Mouse (Mus musculus): ENCODE measurements around the gene Nmt2.
A peak's percentile ranks its signal among the peaks of the same experiment; 100 is the strongest.

Nmt2 gene

DNA sequence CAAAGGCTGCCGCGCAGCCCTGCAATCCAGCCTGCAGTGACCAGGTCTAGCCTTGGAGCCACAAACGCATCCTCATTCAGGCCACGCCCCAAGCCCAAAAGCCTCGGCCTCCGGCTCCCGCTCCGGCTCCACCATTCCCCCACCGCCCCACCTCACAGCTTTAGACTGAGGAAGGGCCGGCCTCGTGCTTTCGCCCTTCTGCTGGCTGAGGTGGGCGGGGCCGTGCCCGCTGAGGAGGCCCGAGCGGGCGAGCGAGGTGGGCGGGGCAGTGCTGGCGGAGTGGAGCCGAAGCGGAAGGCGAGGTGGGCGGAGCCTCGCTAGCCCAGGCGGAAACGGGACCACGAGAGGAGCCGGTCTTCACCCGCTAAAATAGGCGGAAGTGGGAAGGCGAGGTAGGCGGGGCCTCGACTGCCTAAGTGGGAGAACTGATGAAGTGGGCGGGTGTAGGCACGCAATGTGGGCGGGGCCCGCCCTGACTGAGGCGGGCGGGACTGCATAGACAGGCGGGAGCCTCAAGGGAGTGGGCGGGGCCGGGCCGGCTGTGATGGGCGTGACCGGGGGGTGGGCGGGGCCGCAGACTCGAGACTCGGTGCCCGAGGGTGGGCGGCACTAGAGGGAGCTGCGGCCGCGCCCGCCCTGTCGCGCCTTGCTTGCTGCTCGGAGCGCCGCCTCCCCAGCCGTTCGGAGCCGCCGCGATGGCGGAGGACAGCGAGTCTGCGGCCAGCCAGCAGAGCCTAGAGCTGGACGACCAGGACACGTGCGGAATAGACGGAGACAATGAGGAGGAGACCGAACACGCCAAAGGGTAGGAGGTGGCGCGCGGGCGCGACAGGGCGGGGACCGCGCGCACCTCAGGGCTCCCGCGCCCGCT lies at the start of gene Nmt2:
Gene Nmt2 (plus strand): TSS at position 611 of the 871 bp plus-strand sequence.
- DNase-seq (ENCODE audit: low read depth), result peak; percentile 99

DNA sequence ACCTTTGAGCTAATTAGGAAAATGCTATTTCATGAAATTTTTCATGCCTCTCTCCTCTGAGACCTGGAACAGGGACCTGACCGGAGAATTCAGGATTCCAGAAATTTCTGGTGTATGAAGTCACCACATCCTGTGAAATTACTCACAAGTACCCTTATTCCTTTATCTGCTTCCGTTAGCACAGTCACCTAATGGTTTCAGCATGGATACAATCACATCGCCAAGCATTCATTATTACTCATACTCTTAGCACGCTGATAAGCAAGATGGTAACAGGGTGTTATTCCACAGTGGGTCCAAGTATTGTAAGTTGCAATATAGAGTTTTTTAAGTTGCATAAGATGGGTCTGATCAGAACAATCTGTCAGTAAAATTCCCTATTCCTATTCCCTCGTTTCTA lies 44.8 kb upstream of the Nmt2 start:
- no peak for DNase-seq (ENCODE audit: low read depth)

GRCm38 (mm10) chr2:3244251-3244650 lies 39.8 kb upstream of the Nmt2 start:
- DNase-seq (ENCODE audit: low read depth), result no peak

- no peak for DNase-seq (ENCODE audit: low read depth)
Observed at GRCm38 (mm10) chr2:3251309-3251708, 32.7 kb upstream of the Nmt2 start.

- no peak for DNase-seq (ENCODE audit: low read depth)
Observed at GRCm38 (mm10) chr2:3266466-3266865, 17.5 kb upstream of the Nmt2 start.

GRCm38 (mm10) chr2:3267879-3268278 lies 16.1 kb upstream of the Nmt2 start:
- DNase-seq (ENCODE audit: low read depth), result no peak

DNA sequence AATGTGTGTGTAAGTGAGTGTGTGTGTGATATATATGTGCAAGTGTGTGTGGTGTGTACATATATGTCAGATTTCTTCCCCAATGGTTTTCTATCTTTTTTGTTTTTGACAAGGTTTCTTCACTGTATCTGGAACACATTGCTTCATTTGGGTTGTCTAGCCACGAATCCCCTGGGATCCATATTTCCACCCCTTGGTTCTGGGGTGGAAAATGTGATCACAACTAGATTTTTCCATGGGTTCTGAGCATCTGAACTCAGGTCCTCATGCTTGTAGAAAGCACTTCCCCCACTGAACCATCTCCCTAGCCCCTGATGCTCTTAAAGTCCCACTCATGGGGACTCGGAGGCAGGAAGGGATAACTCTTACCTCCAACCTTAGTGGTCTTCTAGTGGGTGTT lies 10.7 kb upstream of the Nmt2 start:
- DNase-seq (ENCODE audit: low read depth), result no peak

GRCm38 (mm10) chr2:3276106-3276505 lies 7.9 kb upstream of the Nmt2 start:
- no peak for DNase-seq (ENCODE audit: low read depth)

GRCm38 (mm10) chr2:3277502-3277901 lies 6.5 kb upstream of the Nmt2 start:
- no peak for DNase-seq (ENCODE audit: low read depth)

GRCm38 (mm10) chr2:3281311-3281710 lies 2.7 kb upstream of the Nmt2 start:
- DNase-seq (ENCODE audit: low read depth), result no peak

GRCm38 (mm10) chr2:3282866-3283601 lies 978 bp upstream of the Nmt2 start:
- DNase-seq (ENCODE audit: low read depth), result no peak

DNA sequence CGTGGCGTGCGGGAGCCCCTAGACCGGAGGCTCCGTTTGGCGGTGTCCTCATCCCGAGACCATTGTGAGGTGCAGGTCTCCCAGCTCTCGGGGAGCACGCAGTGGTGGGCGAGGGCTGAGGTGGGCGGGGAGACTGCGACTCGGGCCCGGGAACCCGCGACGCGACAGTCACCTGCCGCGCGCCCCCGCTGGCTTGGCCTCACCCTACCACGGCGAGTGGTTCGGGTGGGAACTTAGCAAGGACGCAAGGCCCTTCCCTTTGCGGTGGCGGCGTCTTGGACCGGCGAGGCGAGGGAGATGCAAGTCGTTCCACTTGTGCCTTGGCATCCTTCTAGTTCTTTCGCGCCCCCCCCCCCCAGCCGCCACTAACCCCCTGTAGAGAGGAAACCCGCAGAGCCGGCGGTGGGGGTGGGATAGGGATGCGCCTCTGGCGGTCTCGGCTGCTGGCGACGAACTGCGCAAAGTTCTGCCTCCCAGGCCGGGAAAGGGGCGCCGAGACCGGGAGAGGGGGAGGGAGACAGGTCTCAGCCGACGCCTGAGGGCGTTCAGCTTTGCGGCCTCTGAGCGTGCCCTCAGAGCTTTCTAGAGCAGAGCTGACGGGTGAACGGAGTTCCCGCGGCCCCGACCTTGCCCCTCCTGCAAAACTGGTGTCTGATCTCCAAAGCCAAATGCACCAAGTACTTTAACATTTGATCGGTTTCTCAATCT lies 615 bp downstream of the Nmt2 start:
- DNase-seq (ENCODE audit: low read depth), result no peak

DNA sequence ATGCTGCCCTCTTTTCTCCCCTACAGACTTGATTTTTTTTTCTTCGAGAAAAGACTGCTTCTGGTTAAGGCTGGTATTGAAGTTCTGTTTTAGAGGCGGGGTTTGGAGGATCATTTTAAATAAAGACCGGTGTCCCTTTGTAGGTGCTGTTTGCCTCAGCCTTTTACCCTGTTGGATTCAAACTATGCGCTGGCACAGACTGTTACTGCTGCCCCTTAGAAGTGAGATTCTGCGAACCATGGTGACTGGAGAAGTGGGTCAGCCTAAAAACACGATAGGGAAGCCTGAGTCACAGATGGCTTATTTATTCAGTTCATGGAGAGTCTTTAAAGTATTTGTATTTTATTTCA lies 1.1 kb downstream of the Nmt2 start:
- no peak for DNase-seq (ENCODE audit: low read depth)

DNA sequence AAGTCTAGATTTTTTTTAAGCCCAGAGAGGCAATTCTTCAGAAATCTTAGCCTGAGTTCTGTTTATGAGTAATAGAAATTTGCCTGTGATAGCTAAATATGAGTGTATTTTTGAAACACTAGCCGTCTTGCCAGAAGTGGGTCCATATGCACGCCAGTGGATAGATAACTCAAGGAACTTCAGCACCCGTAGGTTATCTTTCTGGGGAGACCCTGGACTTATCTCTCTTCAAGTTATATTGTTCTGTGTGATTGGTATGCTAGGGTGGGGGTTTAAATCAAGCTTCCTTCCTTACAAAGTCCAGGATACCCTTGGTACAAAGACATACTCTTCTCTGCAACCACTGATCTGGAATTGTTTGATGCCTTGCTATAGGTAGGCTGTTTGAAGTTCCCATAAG lies 1.7 kb downstream of the Nmt2 start:
- no peak for DNase-seq (ENCODE audit: low read depth)

DNA sequence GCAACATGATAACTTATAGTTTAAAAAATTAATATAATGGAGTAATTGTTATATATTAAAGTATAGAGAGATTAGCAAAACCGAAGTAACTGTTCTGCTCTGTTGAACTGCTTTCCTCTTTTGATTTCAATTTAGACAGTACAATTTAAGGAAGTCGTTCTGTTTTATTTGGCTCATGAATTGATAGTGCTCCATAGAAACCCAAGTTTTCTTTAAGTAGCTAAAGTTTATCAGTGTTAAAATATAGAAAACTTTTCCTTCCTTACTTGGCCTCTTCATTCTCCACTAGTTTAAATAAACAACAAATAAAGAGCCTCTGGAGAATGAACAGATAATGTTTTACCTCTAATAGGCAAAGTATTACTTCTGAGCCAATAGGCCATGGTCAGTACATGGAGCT lies 2.2 kb downstream of the Nmt2 start:
- no peak for DNase-seq (ENCODE audit: low read depth)

GRCm38 (mm10) chr2:3289581-3289980 lies 5.6 kb downstream of the Nmt2 start:
- DNase-seq (ENCODE audit: low read depth), result no peak

- DNase-seq (ENCODE audit: low read depth), result no peak
Observed at GRCm38 (mm10) chr2:3292170-3292569, 8.2 kb downstream of the Nmt2 start.

DNA sequence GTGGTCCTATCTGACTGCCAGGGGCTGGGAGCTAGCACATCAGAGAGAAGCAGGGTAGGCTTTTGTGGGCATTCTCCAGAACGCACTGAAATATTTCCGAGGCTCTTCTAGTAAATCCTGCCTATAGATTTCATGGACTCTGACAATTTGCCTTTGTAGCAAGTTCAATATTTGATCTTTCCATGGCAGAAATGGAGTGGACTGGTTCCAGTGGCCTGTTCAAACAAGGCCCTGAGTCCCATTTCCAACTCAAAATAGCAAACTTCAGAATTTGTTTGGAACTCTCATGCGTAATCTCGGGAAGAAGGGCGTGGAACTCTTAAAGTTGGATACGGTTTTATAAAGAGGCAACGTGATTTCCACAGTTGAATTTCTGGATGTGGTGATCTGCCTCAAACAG lies 11.8 kb downstream of the Nmt2 start:
- DNase-seq (ENCODE audit: low read depth), result no peak

GRCm38 (mm10) chr2:3305426-3306025 lies 21.5 kb downstream of the Nmt2 start:
- no peak for DNase-seq (ENCODE audit: low read depth)

GRCm38 (mm10) chr2:3323132-3323531 lies 39.1 kb downstream of the Nmt2 start:
- no peak for DNase-seq (ENCODE audit: low read depth)

GRCm38 (mm10) chr2:3324381-3325130 lies 40.5 kb downstream of the Nmt2 start:
- no peak for DNase-seq (ENCODE audit: low read depth)

GRCm38 (mm10) chr2:3326547-3326946 lies 42.5 kb downstream of the Nmt2 start:
- no peak for DNase-seq (ENCODE audit: low read depth)
